Mouse (Mus musculus): ENCODE results near the gene Gm28710. TPM values are rescaled to one million over a fixed set of nuclear protein-coding genes. Genes with fewer than 3 reads are reported as not detected.

The Gm28710 gene
- polyA plus RNA-seq, 2 experiments, result not detected

DNA sequence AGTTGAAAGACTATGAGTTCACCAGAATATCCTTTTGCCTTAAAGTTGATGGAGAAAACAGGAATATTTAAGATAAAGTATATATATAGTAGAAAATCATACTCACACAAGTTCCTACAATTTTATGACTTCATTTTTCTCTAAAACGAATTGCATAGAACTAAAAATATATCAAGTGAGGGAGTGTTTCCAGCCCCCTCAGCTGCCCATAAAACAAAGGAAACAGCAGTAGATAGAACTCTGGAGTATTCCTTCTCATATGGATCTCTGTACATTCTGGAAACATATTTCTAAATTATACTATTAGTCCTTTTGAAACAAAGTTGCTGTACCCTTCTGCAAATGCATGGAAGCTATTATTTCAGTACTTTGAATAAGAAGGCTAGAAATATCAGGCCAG is 130.9 kb downstream of the Gm28710 start:
- no peak overlapping the region for H3K4me2 ChIP-seq (ENCODE audit: low read depth)
- H3K36me3 ChIP-seq (replicated peaks; ENCODE audit: control insufficient read depth, insufficient read depth, low read depth), result no peaks in the 10 kb centered on the region
- no peak overlapping the region for H3K27ac ChIP-seq
- no peaks in the 10 kb centered on the region for H3K27me3 ChIP-seq (ENCODE audit: control insufficient read depth, insufficient read depth, low read length)
- no peaks in the 10 kb centered on the region for H3K9me3 ChIP-seq (ENCODE audit: control insufficient read depth, low read length)
- DNase-seq (ENCODE audit: low read depth in 3 of 3, low spot score in 3 of 3) (no peak), ATAC-seq (ENCODE audit: insufficient read depth) (no peak)
- H3K4me3 ChIP-seq (ENCODE audit: insufficient read depth in 1 of 2, low read depth in 2 of 2, low read length in 2 of 2), result no peak overlapping the region
- no peak overlapping the region for H3K9ac ChIP-seq (replicated peaks)
- 28% methylated on average over 1 of the region's 1 CpGs for WGBS (ENCODE audit: insufficient replicate concordance)
- H3K4me1 ChIP-seq (replicated peaks; ENCODE audit: control insufficient read depth in 2 of 2, insufficient read depth in 2 of 2, low read length in 1 of 2), result no peaks in the 10 kb centered on the region
- TF ChIP-seq EP300 (IDR thresholded peaks at IDR 0.05; ENCODE audit: low read depth), result no peak
- TF ChIP-seq CTCF (IDR thresholded peaks at IDR 0.05; ENCODE audit: low read depth), result no peak

Other genes starting within 250 kb of the Gm28710 start
- 1.2 and 1.6 TPM in 2 replicates for gene Hgf, start 238.3 kb upstream of the Gm28710 start, polyA plus RNA-seq (2012; rRNA removed)
- gene Hgf, start 238.3 kb upstream of the Gm28710 start, polyA plus RNA-seq (2014; fragmentation: Nextera tagmentation; extraction: Ambion mirVana), result 3.0 TPM in 2 replicates